In the genomic region with DNA sequence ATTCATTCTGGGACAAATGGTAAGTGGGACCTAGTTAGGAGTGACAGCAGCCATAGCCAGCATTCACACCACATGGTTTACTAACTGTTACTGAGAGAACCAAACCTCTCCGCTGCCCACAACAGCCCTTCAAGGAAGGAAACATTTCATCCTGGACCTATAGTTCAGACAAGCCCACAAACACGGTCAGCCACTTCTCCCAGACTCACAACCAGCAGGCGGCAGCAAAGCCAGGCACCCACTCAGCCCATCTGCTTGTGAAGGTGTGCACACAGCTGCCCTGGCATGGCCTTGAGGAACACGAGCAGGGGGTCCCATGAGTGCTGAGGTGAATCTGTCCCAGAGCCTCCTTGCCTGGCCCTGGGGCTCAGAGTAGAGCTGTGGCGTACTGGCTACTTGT, we compare ENCODE assay signal across 15 mouse cellular contexts.
DNase-seq lines count a peak whose midpoint lies in the region; ATAC-seq and TF ChIP-seq lines count a peak whose summit lies in the region.
"Had no signal": no experiment of that assay in that cellular context is flagged by ENCODE, and none has a peak within 500 bp of the region (broad histone marks: within the 10 kb centered on the region; RNA-seq: fewer than 3 reads in every experiment).

No protein-coding gene starts in this region.

- no peak overlapping the region for H3K4me2 ChIP-seq in intestine, postnatal 0 days (replicated peaks; ENCODE audit: low read depth)
- no peak overlapping the region for H3K4me2 ChIP-seq in intestine, embryonic 16.5 days (ENCODE audit: low read depth, low read length)
- H3K4me2 ChIP-seq in midbrain, postnatal 0 days (ENCODE audit: low read depth, low read length, poor library complexity, severe bottlenecking) = no peak overlapping the region
- no peak overlapping the region for H3K4me2 ChIP-seq in midbrain, embryonic 13.5 days (replicated peaks)
- H3K4me2 ChIP-seq: heart, embryonic 12.5 days; hindbrain, embryonic 14.5 days; limb, embryonic 13.5 days; midbrain, embryonic 12.5 days had no signal

- H3K9ac ChIP-seq in intestine, postnatal 0 days (ENCODE audit: low read depth, low read length) = no peak overlapping the region
- no peak overlapping the region for H3K9ac ChIP-seq in intestine, embryonic 16.5 days (ENCODE audit: low read depth, low read length)
- no peak overlapping the region for H3K9ac ChIP-seq in midbrain, postnatal 0 days (replicated peaks; ENCODE audit: low read length, poor library complexity, severe bottlenecking)
- no peak overlapping the region for H3K9ac ChIP-seq in midbrain, embryonic 13.5 days (replicated peaks)
- H3K9ac ChIP-seq: heart, embryonic 12.5 days; hindbrain, embryonic 14.5 days; limb, embryonic 13.5 days; midbrain, embryonic 12.5 days had no signal

- no peak for ATAC-seq in intestine, postnatal 0 days
- no peak for ATAC-seq in intestine, embryonic 16.5 days
- ATAC-seq in midbrain, postnatal 0 days (ENCODE audit: low FRiP score) = no peak
- ATAC-seq in midbrain, embryonic 13.5 days = no peak
- ATAC-seq in hematopoietic stem cell, adult 5-6 weeks (replicated peaks in 1 of 2; ENCODE audit: insufficient read depth in 1 of 2, low FRiP score in 2 of 2, low TSS enrichment in 1 of 2, low read depth in 1 of 2, poor library complexity in 2 of 2, severe bottlenecking in 2 of 2) = peak; percentile 57 to 60; a peak in 3 of 4 replicates
- ATAC-seq in erythroblast, adult 5-6 weeks (replicated peaks; ENCODE audit: low FRiP score, poor library complexity, severe bottlenecking) = no peak

- DNase-seq in midbrain, postnatal 0 days (ENCODE audit: low spot score) = no peak
- DNase-seq in brain, embryonic 14.5 days (ENCODE audit: low read depth) = no peak
- DNase-seq: cerebellum, postnatal 36 days; kidney, postnatal 14 days; layer of hippocampus, postnatal 36 days; lung, postnatal 14 days had no signal

- no peak overlapping the region for H3K27ac ChIP-seq in intestine, postnatal 0 days (ENCODE audit: low read depth, low read length)
- no peak overlapping the region for H3K27ac ChIP-seq in intestine, embryonic 16.5 days (ENCODE audit: low read length)
- no peak overlapping the region for H3K27ac ChIP-seq in midbrain, postnatal 0 days (ENCODE audit: low read depth, low read length)
- H3K27ac ChIP-seq in midbrain, embryonic 13.5 days = no peak overlapping the region
- H3K27ac ChIP-seq: hindbrain, embryonic 14.5 days; limb, embryonic 13.5 days; midbrain, embryonic 12.5 days had no signal

- no peaks in the 10 kb centered on the region for H3K9me3 ChIP-seq in intestine, postnatal 0 days (ENCODE audit: control insufficient read depth)
- no peaks in the 10 kb centered on the region for H3K9me3 ChIP-seq in intestine, embryonic 16.5 days (ENCODE audit: control insufficient read depth, low read length)
- no peaks in the 10 kb centered on the region for H3K9me3 ChIP-seq in midbrain, postnatal 0 days (ENCODE audit: low read length)
- H3K9me3 ChIP-seq in midbrain, embryonic 13.5 days = no peaks in the 10 kb centered on the region
- H3K9me3 ChIP-seq: heart, embryonic 12.5 days; limb, embryonic 13.5 days; midbrain, embryonic 12.5 days had no signal

- no peaks in the 10 kb centered on the region for H3K4me1 ChIP-seq in intestine, postnatal 0 days (replicated peaks; ENCODE audit: control insufficient read depth, insufficient read depth, low read length)
- no peaks in the 10 kb centered on the region for H3K4me1 ChIP-seq in intestine, embryonic 16.5 days (ENCODE audit: control insufficient read depth, insufficient read depth, low read length)
- 0 out of 2 replicates have a peak, but pooled peaks cover 11% of the 10 kb centered on the region for H3K4me1 ChIP-seq in midbrain, postnatal 0 days (ENCODE audit: insufficient read depth, low read length)
- H3K4me1 ChIP-seq in midbrain, embryonic 13.5 days (replicated peaks) = peaks cover 13% of the 10 kb centered on the region

- H3K27me3 ChIP-seq in intestine, postnatal 0 days (replicated peaks; ENCODE audit: control insufficient read depth, insufficient read depth, low read length) = no peaks in the 10 kb centered on the region
- H3K27me3 ChIP-seq in intestine, embryonic 16.5 days (replicated peaks; ENCODE audit: control insufficient read depth, insufficient read depth, low read length) = no peaks in the 10 kb centered on the region
- H3K27me3 ChIP-seq in midbrain, postnatal 0 days (ENCODE audit: insufficient read depth, low read length) = no peaks in the 10 kb centered on the region
- no peaks in the 10 kb centered on the region for H3K27me3 ChIP-seq in midbrain, embryonic 13.5 days
- H3K27me3 ChIP-seq: heart, embryonic 12.5 days had no signal

- no peak for TF ChIP-seq POLR2A in brain, embryonic 14.5 days (IDR thresholded peaks at IDR 0.05; ENCODE audit: borderline replicate concordance, extremely low read depth, insufficient read depth, insufficient read length, poor library complexity, severe bottlenecking)

- TF ChIP-seq CTCF in intestine, postnatal 0 days (IDR thresholded peaks at IDR 0.05; ENCODE audit: low read depth) = peak; percentile 60
- TF ChIP-seq CTCF in midbrain, postnatal 0 days (IDR thresholded peaks at IDR 0.05) = peak; percentile 60
- TF ChIP-seq CTCF in brain, embryonic 14.5 days (IDR thresholded peaks at IDR 0.05; ENCODE audit: borderline replicate concordance, extremely low read depth, insufficient read depth, insufficient read length) = peak; percentile 33; the same call in 1 of the 2 replicates

- WGBS in intestine, postnatal 0 days = 56% methylated on average over 5 of the region's 5 CpGs
- 70% methylated on average over 5 of the region's 5 CpGs for WGBS in intestine, embryonic 16.5 days
- WGBS in midbrain, postnatal 0 days = 73% methylated on average over 5 of the region's 5 CpGs
- 76% methylated on average over 5 of the region's 5 CpGs for WGBS in midbrain, embryonic 13.5 days

- no peaks in the 10 kb centered on the region for H3K36me3 ChIP-seq in intestine, postnatal 0 days (ENCODE audit: control insufficient read depth, insufficient read depth)
- no peaks in the 10 kb centered on the region for H3K36me3 ChIP-seq in intestine, embryonic 16.5 days (ENCODE audit: control insufficient read depth, insufficient read depth, low read length)
- no peaks in the 10 kb centered on the region for H3K36me3 ChIP-seq in midbrain, postnatal 0 days (ENCODE audit: insufficient read depth, low read length)
- H3K36me3 ChIP-seq in midbrain, embryonic 13.5 days = no peaks in the 10 kb centered on the region
- H3K36me3 ChIP-seq: heart, embryonic 12.5 days; limb, embryonic 13.5 days; midbrain, embryonic 12.5 days had no signal

- H3K4me3 ChIP-seq in intestine, postnatal 0 days (ENCODE audit: low read depth, low read length) = no peak overlapping the region
- H3K4me3 ChIP-seq in intestine, embryonic 16.5 days (ENCODE audit: low read length) = no peak overlapping the region
- no peak overlapping the region for H3K4me3 ChIP-seq in midbrain, postnatal 0 days (ENCODE audit: low read depth, low read length)
- no peak overlapping the region for H3K4me3 ChIP-seq in midbrain, embryonic 13.5 days (replicated peaks)
- H3K4me3 ChIP-seq: heart, embryonic 12.5 days; limb, embryonic 13.5 days; midbrain, embryonic 12.5 days had no signal

Comparison
In these comparisons a context has a peak if more than half of its experiments do, and no peak if none do; other contexts are left out.
1. ATAC-seq: peak in hematopoietic stem cell, adult 5-6 weeks (2 of 2); none in intestine, postnatal 0 days (single experiment), intestine, embryonic 16.5 days (single experiment), midbrain, postnatal 0 days (single experiment), midbrain, embryonic 13.5 days (single experiment) and erythroblast, adult 5-6 weeks (single experiment).
2. Peak in every context shown above with its lines, with median percentiles within 50 percentile points of each other: CTCF ChIP-seq.